Mouse (Mus musculus) retina, embryonic 14.5 days (tissue): ENCODE data around the gene Rai1.

Source experiments
- DNase-seq: peaks from one replicate; pipeline ENCODE4 v3.0.0-alpha.2; 2015; ENCODE audit warnings: low spot score

The Rai1 gene

DNA sequence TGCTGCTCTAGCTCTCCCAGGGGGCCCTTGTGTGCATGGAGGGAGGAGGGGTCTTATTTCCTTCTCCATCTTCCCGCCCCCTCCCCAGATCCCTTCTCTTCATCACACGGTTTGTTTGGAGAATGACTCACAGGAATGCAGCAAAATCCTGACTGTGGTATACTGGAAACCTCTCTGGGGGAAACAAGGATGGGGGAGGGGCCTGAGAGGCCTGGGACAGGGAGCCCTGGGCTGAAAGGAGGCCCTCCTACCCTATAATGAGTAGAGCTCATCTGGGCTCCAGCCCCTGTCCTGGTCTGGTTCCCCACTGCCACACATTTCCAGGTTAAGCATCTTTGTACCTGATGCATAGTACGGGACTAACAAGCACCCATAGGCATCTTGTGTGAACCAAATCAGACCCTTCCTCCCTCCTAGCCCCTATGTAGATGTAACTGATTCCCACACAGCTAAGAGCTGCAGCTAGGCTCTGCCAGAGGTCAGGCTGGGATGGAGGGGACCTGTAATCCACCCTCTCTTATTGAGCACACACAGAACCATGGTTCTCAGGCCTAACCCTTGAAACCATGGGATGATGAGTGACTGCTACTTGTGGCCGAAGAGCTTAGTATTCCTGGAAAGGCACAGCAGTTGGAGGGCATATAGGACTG lies 23.2 kb downstream of the Rai1 start:
- no peak for DNase-seq

DNA sequence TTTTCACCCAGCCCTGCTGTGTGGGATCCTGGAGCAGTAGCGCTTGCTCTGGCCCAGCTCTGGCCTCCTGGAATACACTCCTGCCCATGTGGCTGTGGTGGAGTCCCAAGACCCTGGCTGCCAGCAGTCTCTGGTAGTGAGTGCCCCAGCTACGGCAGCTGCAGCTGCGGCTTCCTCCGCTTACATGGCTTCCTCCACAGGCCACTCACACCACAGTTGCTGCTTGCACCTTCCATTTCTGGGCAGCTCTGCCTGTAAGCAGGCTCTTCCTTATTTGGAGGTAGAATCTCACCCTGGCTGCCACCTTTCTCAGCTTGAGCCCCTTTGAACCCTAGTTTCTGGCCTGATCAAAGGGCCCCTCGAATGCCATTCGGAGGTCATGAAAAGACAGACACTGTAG lies 25.7 kb downstream of the Rai1 start:
- no peak for DNase-seq

- no peak for DNase-seq
Observed at GRCm38 (mm10) chr11:60132061-60132460, 27.2 kb downstream of the Rai1 start.

GRCm38 (mm10) chr11:60136491-60136890 lies 31.7 kb downstream of the Rai1 start:
- no peak for DNase-seq

DNA sequence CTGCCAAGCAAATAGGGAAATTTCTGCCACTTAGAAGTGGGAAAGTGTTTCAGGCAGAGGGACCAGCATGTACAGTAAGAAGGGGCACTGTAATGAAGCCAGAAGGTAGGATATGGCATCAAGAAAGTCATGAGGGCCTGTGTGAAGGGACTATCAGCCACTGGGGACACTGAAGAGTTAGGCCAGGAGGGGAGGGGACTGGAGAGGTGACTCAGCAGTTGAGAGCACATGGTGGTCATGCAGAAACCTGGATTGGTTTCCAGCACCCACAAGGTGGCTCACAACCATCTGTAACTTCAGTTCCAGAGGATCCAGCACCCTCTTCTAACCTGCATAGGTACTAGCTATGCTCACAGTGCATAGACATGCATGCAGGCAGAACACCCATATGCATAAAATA lies 32.4 kb downstream of the Rai1 start:
- DNase-seq = no peak

GRCm38 (mm10) chr11:60139141-60139733 lies 34.4 kb downstream of the Rai1 start:
- DNase-seq = no peak

DNA sequence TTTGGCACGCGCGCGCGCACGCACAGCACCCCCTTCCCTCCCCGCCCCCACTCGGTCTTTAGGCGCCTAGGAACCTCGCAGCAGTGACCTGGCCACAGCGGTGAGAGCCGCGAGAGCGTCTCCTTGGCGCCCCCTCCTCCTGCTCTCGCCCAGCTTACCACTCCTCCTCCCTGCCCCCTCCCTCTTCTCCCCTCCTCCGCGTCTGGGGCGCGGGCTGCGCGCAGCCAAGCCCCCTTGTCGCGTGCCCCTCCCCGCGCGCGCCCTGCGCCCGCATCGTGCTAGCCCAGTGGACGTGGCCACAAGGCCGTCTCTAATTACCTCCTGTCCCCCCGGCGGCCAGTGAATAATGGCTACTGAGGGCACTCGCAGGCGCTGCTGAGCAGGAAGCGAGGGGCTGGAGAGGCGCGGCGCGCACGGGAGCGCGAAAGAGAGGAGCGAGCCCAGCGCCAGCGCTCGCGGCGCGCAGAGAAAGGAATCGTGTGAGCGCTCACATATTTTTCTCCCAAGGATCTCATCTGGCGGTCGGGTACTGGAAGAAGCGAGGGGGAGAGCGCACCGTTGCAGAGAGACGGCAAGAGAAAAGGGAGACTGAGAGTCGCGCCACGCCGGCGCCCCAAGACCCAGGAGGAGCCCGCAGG lies 35.0 kb downstream of the Rai1 start:
- DNase-seq = peak; percentile 86

DNA sequence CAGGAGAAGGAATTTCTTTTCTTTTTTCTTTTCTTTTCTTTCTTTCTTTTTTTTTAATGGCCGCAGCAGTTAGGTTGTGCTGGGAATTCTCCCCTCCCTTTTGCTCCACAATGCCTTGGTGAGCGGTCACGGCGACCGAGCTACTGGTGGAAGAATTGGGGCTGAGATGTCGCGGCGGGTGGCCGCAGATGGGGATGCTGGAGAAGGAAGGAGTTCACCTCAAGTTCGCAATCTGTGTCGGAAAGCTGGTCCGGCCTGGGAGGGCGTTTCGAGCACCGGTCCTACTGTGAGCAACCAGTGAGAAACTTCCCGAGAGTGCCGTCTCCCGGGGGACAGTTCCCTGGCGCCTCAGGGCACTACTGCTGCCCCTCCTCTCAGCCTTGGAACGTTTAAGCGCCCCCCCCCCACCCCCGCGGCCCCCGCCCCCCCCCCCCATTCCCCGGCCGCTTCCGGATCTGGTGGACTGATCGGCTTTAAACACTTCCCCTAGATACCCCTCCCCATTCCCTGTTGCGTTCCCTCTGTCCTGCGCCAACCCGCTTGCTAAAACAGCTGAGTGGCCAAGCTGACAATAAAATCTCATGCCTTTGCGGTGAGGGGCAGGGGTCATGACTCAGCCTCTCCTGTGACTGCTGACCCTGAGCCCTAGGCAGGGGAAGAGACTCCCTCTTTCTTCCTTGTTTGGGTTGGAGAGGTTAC lies 35.9 kb downstream of the Rai1 start:
- peak; percentile 46 for DNase-seq

DNA sequence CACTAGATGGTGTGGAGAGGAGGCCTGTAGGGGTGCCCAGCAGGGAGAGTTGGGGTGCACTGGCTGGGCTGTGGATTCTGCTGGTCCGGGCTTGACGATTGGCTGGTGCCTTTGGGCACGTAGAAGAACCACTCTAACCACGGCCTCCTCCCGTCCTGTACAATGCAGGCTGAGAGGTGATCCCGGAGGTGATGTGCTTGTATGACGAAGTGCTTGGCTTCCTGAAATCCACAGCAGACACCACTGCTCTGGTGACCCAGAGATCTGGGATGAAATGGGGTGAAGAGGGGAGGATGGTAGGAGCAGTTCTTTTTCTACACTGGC lies 36.4 kb downstream of the Rai1 start:
- DNase-seq = no peak

DNA sequence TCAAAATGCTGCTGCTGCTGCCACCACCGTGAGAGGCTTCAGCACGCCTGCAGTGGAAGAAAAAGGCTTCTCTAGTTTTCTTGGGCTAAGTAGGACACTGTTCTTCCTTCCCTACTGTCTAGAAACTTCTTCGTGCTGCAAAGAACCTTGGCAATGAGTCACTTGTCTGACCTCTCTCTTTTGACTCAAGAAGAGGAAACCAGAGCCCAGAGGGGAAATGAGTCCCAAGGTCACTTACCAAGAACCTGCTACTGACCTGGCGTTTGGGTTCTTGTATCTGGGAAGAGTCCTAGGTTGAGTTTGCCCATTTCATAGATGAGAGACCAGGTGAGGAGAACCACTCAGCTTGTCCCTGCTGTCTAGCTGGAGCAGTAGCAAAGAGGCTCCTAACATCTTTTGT lies 38.3 kb downstream of the Rai1 start:
- no peak for DNase-seq

DNA sequence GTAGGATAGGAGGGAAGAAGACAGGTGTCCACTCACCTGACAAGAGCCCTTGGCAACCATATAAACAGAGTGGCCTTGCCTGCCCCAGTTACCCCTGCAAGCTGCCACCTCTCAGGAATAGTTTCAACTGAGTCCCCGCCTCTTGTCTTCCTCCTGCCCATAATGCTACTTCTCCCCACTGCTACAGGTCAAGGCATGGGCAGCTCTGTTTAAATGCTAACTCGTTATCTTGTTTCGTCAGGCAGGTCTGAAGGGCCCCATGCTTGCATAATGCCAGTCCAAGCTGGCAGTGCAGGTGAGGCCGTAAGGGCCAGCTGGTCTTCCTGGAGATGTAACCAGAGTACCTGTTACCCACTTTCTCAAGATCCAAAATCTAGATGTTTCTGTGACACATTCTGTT lies 41.4 kb downstream of the Rai1 start:
- no peak for DNase-seq

- DNase-seq = no peak
Observed at GRCm38 (mm10) chr11:60148591-60148990, 43.8 kb downstream of the Rai1 start.

- DNase-seq = no peak
Observed at GRCm38 (mm10) chr11:60149086-60149485, 44.3 kb downstream of the Rai1 start.

GRCm38 (mm10) chr11:60150677-60151076 lies 45.9 kb downstream of the Rai1 start:
- DNase-seq = no peak

DNA sequence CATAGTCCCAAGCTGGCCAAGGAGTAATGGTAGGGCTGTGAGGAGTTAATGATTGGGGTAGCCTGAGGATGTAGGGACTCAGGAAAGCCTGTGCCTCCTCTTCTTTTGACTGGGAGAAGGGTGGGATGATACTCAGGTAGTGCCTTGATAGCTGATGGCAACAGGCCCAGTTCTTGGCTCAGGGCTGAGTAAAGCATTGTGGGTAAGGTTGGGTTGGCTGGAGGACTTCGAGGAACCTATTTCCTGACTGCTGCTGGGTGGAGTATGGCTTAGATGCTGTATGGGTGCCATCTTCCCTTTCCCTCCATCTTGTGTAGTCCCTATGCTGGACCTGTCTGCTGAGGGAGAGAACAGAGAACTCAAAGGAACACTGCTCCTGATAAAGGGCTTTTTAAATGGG lies 47.5 kb downstream of the Rai1 start:
- no peak for DNase-seq

DNA sequence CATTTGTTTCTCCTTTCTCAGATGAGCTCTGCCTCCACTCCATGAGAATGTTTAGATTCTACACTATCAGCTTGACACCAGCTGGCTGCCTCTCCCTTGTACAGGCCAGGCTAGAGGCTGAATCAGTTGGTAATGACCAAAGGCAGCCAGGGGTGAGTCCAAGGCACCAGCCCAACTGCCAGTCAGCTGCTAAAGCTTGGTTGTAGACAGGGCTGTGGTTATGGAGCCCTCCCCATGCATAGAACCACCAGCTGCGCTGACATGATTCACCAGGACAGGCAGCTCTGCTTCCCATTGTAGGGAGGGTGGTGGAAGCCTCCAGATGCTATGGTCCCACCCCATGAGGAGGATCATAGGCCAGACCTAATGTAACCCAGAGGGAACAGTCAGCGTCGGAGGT lies 49.1 kb downstream of the Rai1 start:
- peak; percentile 30 for DNase-seq

GRCm38 (mm10) chr11:60155690-60156089 lies 50.9 kb downstream of the Rai1 start:
- DNase-seq = no peak

- no peak for DNase-seq
Observed at GRCm38 (mm10) chr11:60158271-60158670, 53.5 kb downstream of the Rai1 start.

DNA sequence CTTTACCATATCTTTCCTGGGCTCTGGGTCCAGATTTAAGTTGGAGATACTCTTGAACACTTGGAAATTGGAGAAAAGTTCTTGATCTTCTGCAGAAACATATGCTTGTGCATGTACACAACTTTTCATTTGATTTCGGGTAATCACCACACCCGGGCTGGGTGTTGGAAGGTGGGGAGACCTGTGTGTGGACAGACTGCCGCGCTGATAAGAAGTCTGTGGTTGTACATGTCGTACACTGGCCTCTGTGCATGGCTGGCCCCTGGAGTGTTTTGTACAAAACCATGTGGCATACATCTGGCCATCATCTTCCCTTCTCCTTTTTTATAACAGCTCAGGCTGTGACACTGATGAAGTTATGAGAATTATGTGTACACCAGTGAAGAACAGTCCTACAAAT lies 55.1 kb downstream of the Rai1 start:
- DNase-seq = no peak

GRCm38 (mm10) chr11:60160454-60161114 lies 55.8 kb downstream of the Rai1 start:
- no peak for DNase-seq

DNA sequence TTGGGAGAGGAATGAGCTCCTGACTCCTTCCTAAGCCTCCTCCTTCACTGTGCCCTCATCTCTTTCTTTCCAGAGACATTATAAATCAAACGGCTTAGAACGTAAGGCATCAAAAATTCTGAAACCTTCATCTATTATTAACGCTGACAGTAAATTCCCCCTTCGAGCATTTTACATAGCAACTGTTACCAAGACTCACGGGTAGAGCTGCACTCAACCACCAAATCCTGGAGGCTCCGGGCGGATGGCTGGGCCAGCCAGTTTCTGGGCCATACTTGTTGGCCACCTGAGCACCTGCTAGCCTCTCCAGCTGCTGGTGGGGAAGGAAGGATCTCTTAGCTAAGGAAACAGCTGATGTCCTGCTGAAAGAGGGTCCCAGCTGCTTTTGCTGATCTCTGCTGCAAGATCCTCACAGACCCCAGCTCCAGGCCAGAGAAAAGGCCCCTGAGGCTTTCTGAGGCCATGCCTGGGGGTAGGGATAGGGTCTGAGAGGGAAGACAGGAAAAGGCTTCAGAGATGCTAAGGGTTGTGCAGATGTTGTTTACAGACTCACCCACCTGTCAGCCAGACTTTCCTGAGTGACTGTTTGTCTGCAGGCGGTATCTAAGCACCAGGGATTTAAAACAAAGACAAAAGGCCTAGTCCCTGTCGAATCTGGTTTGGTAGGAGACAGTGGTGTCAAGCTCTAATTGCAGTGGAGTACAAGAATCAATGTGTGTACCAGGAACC lies 56.5 kb downstream of the Rai1 start:
- peak; percentile 34 for DNase-seq

DNA sequence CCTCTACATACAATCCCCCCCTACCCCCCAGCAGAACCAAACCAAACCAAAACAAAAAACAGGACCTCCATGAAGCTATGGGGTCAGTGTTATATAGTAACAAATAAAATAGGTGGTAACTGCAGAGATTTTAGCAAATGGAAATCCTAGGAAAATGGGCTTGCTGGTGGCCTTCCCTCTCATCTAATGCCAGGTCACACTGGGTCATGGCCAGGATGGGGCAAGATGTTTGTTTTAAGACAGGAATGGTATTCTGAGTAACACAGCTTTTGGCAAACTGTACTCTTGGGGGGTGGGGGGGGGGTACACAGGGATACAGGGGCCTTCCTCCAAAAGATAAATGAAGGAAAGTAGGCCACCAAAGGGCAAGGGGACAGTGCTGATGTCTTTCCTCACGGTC lies 57.7 kb downstream of the Rai1 start:
- DNase-seq = no peak
